Mouse (Mus musculus) thymus, adult 2 months (tissue): ENCODE results near the gene Snx14. TPM values are rescaled to one million over a fixed set of nuclear protein-coding genes. Genes with fewer than 3 reads are reported as not detected.

Experiments used
- DNase-seq: peaks from one replicate; pipeline ENCODE4 v3.0.0; 2021
- H3K27ac ChIP-seq: fragments of 200-500 bp; 2 replicates; pipeline ENCODE4 v1.5.1; 2012; ENCODE audit warnings: low read length, control low read depth; ENCODE audit not compliant: control insufficient read depth, insufficient read depth
- H3K27me3 ChIP-seq: fragments of 200-500 bp; 2 replicates; pipeline ENCODE4 v1.6.1; 2012; ENCODE audit warnings: mild to moderate bottlenecking, low read length, moderate library complexity, mixed read lengths; ENCODE audit not compliant: control insufficient read depth, insufficient read depth
- H3K36me3 ChIP-seq: fragments of 200-500 bp; 2 replicates; pipeline ENCODE4 v1.6.1; 2012; ENCODE audit warnings: mild to moderate bottlenecking, low read length, moderate library complexity; ENCODE audit not compliant: control insufficient read depth, insufficient read depth
- H3K4me1 ChIP-seq: fragments of 200-500 bp; replicated peaks from 2 replicates; pipeline ENCODE4 v1.6.1; 2012; ENCODE audit warnings: low read length; ENCODE audit not compliant: control insufficient read depth, insufficient read depth
- H3K4me3 ChIP-seq: fragments of 200-500 bp; 2 replicates; pipeline ENCODE4 v1.5.1; 2012; ENCODE audit warnings: mild to moderate bottlenecking, low read length, control low read depth, moderate library complexity; ENCODE audit not compliant: control insufficient read depth, insufficient read depth
- CTCF ChIP-seq: fragments of 200-500 bp; IDR thresholded peaks from 2 replicates; pipeline ENCODE4 v1.5.1; 2012; ENCODE audit warnings: mild to moderate bottlenecking, control low read depth, low read length, moderate library complexity, borderline replicate concordance; ENCODE audit not compliant: control insufficient read depth, poor library complexity, insufficient read depth; ENCODE audit errors: extremely low read depth
- POLR2A ChIP-seq: fragments of 200-500 bp; IDR thresholded peaks from 2 replicates; pipeline ENCODE4 v1.6.1; 2012; ENCODE audit warnings: mild to moderate bottlenecking, low read length, control low read depth, moderate library complexity; ENCODE audit not compliant: control insufficient read depth, poor library complexity, insufficient read depth; ENCODE audit errors: extremely low read depth
- WGBS: fragments of 180-500 bp; shearing (Covaris S2); methylation state at CpG from one replicate; pipeline ENCODE4 v1.1.7; 2018; 5-methylcytosine and 5-hydroxymethylcytosine counted together
- polyA plus RNA-seq: library from polyadenylated mRNA; depleted of rRNA; stranded (reverse); fragments of >200 nt; gene quantifications from 2 replicates; pipeline ENCODE4 v1.2.3, GENCODE M21; 2012

Snx14 gene
- polyA plus RNA-seq, 1 experiment: 10.6 TPM

GRCm38 (mm10) chr9:88366308-88366707 lies 72.5 kb downstream of the Snx14 start:
- H3K36me3 ChIP-seq: no peaks in the 10 kb centered on the region
- no peaks in the 10 kb centered on the region for H3K27me3 ChIP-seq
- DNase-seq: peak; percentile 70
- peaks cover 20% of the 10 kb centered on the region for H3K4me1 ChIP-seq
- no peak for TF ChIP-seq POLR2A
- H3K27ac ChIP-seq: no peak overlapping the region
- 10% methylated on average over 4 of the region's 4 CpGs for WGBS
- no peak overlapping the region for H3K4me3 ChIP-seq

- no peak for DNase-seq
- Histone ChIP-seq H3K4me3 (no peak overlapping the region), H3K4me1 (peaks cover 24% of the 10 kb centered on the region), H3K27ac (no peak overlapping the region), H3K36me3 (no peaks in the 10 kb centered on the region), H3K27me3 (no peaks in the 10 kb centered on the region)
- WGBS: 97% methylated on average over 3 of the region's 3 CpGs
- TF ChIP-seq POLR2A (no peak), CTCF (no peak)
These were observed 75.7 kb downstream of the Snx14 start for GRCm38 (mm10) chr9:88363102-88363501.

GRCm38 (mm10) chr9:88362055-88362850 lies 76.5 kb downstream of the Snx14 start:
- no peak for TF ChIP-seq CTCF
- no peak for TF ChIP-seq POLR2A
- no peak for DNase-seq
- H3K27ac ChIP-seq: no peak overlapping the region
- H3K4me3 ChIP-seq: no peak overlapping the region
- H3K36me3 ChIP-seq: no peaks in the 10 kb centered on the region
- peaks cover 26% of the 10 kb centered on the region for H3K4me1 ChIP-seq
- no peaks in the 10 kb centered on the region for H3K27me3 ChIP-seq
- WGBS: 30% methylated on average over 5 of the region's 5 CpGs

- 85% methylated on average over 14 of the region's 14 CpGs for WGBS
- no peak for DNase-seq
- Histone ChIP-seq H3K4me3 (no peak overlapping the region), H3K4me1 (peaks cover 25% of the 10 kb centered on the region), H3K27ac (no peak overlapping the region), H3K27me3 (no peaks in the 10 kb centered on the region), H3K36me3 (no peaks in the 10 kb centered on the region)
- TF ChIP-seq POLR2A (no peak), CTCF (no peak)
These were observed 77.4 kb downstream of the Snx14 start for GRCm38 (mm10) chr9:88361211-88361909.

GRCm38 (mm10) chr9:88359140-88359539 lies 79.6 kb downstream of the Snx14 start:
- WGBS: 89% methylated on average over 2 of the region's 2 CpGs
- peaks cover 19% of the 10 kb centered on the region for H3K4me1 ChIP-seq
- no peaks in the 10 kb centered on the region for H3K27me3 ChIP-seq
- no peaks in the 10 kb centered on the region for H3K36me3 ChIP-seq
- TF ChIP-seq CTCF (no peak), POLR2A (no peak)
- DNase-seq: no peak
- H3K27ac ChIP-seq: no peak overlapping the region
- H3K4me3 ChIP-seq: no peak overlapping the region

- Histone ChIP-seq H3K4me1 (peaks cover 10% of the 10 kb centered on the region), H3K36me3 (no peaks in the 10 kb centered on the region), H3K4me3 (no peak overlapping the region), H3K27me3 (no peaks in the 10 kb centered on the region), H3K27ac (no peak overlapping the region)
- 8% methylated on average over 3 of the region's 3 CpGs for WGBS
- TF ChIP-seq CTCF (no peak), POLR2A (no peak)
- no peak for DNase-seq
These were observed 81.6 kb downstream of the Snx14 start for GRCm38 (mm10) chr9:88357173-88357572.

GRCm38 (mm10) chr9:88353459-88353858 lies 85.3 kb downstream of the Snx14 start:
- H3K27me3 ChIP-seq: no peaks in the 10 kb centered on the region
- H3K4me1 ChIP-seq: peaks cover 3% of the 10 kb centered on the region
- WGBS: 90% methylated on average over 7 of the region's 7 CpGs
- no peaks in the 10 kb centered on the region for H3K36me3 ChIP-seq
- H3K27ac ChIP-seq: no peak overlapping the region
- no peak for DNase-seq
- TF ChIP-seq POLR2A (no peak), CTCF (no peak)
- H3K4me3 ChIP-seq: no peak overlapping the region
